Mouse (Mus musculus) megakaryocyte, embryonic 14.5 days (primary cell): ENCODE results near the gene Bdh2.

Source experiments
- FLI1 ChIP-seq: IDR thresholded peaks from 2 replicates; pipeline ENCODE4 v1.6.1; 2012; ENCODE audit warnings: low read length, inconsistent platforms, mixed read lengths
- GATA1 ChIP-seq: IDR thresholded peaks from 3 replicates; pipeline ENCODE4 v1.6.1; 2012; ENCODE audit warnings: mixed read lengths, low read length, inconsistent platforms, borderline replicate concordance

- no peak for TF ChIP-seq GATA1
- TF ChIP-seq FLI1, result no peak
These were observed 8.1 kb downstream of the Bdh2 start for GRCm38 (mm10) chr3:135289148-135289547.
